Mouse (Mus musculus): ENCODE results near the gene Muc3.
A peak's percentile ranks its signal among the peaks of the same experiment; 100 is the strongest.
"Not testable (repeated sequence)": the region's sequence is repeated elsewhere in the genome, so short reads cannot be mapped to it uniquely, and the experiment has no call there.

The Muc3 gene

GRCm38 (mm10) chr5:137122686-137123193 lies 26.4 kb downstream of the Muc3 start:
- peak; percentile 80 for DNase-seq (ENCODE audit: low read depth, low spot score)

GRCm38 (mm10) chr5:137121280-137121679 lies 27.8 kb downstream of the Muc3 start:
- DNase-seq (ENCODE audit: low read depth, low spot score) = no peak

GRCm38 (mm10) chr5:137118878-137119277 lies 30.2 kb downstream of the Muc3 start:
- DNase-seq (ENCODE audit: low read depth, low spot score) = no peak

GRCm38 (mm10) chr5:137117994-137118393 lies 31.1 kb downstream of the Muc3 start:
- not testable (repeated sequence) for DNase-seq (ENCODE audit: low read depth, low spot score)

GRCm38 (mm10) chr5:137116987-137117386 lies 32.1 kb downstream of the Muc3 start:
- no peak for DNase-seq (ENCODE audit: low read depth, low spot score)

- DNase-seq (ENCODE audit: low read depth, low spot score) = no peak
Measured at GRCm38 (mm10) chr5:137115866-137116847, 33.0 kb downstream of the Muc3 start, which contains the start of gene Trim56. Gene Trim56, minus strand, starts transcription at chr5:137116209.

- no peak for DNase-seq (ENCODE audit: low read depth, low spot score)
Measured at GRCm38 (mm10) chr5:137114891-137115561, 34.1 kb downstream of the Muc3 start.

- DNase-seq (ENCODE audit: low read depth, low spot score) = peak; percentile 58
Measured at GRCm38 (mm10) chr5:137111542-137112408, 37.3 kb downstream of the Muc3 start.

- DNase-seq (ENCODE audit: low read depth, low spot score) = no peak
Measured at GRCm38 (mm10) chr5:137110863-137111262, 38.3 kb downstream of the Muc3 start.

GRCm38 (mm10) chr5:137109941-137110593 lies 39.1 kb downstream of the Muc3 start:
- no peak for DNase-seq (ENCODE audit: low read depth, low spot score)

- DNase-seq (ENCODE audit: low read depth, low spot score) = no peak
Measured at GRCm38 (mm10) chr5:137108111-137108510, 41.0 kb downstream of the Muc3 start.

GRCm38 (mm10) chr5:137107670-137108069 lies 41.5 kb downstream of the Muc3 start:
- DNase-seq (ENCODE audit: low read depth, low spot score) = no peak

GRCm38 (mm10) chr5:137107024-137107423 lies 42.1 kb downstream of the Muc3 start:
- DNase-seq (ENCODE audit: low read depth, low spot score) = peak; percentile 94

GRCm38 (mm10) chr5:137106434-137106833 lies 42.7 kb downstream of the Muc3 start:
- DNase-seq (ENCODE audit: low read depth, low spot score) = no peak

GRCm38 (mm10) chr5:137103969-137104368 lies 45.2 kb downstream of the Muc3 start:
- no peak for DNase-seq (ENCODE audit: low read depth, low spot score)

- peak; percentile 92 for DNase-seq (ENCODE audit: low read depth, low spot score)
Measured at GRCm38 (mm10) chr5:137102575-137103522, 46.3 kb downstream of the Muc3 start.

- DNase-seq (ENCODE audit: low read depth, low spot score) = no peak
Measured at GRCm38 (mm10) chr5:137102078-137102477, 47.0 kb downstream of the Muc3 start.

GRCm38 (mm10) chr5:137100660-137101059 lies 48.5 kb downstream of the Muc3 start:
- peak; percentile 57 for DNase-seq (ENCODE audit: low read depth, low spot score)

- DNase-seq (ENCODE audit: low read depth, low spot score) = no peak
Measured at GRCm38 (mm10) chr5:137098418-137098817, 50.7 kb downstream of the Muc3 start.

GRCm38 (mm10) chr5:137096037-137096436 lies 53.1 kb downstream of the Muc3 start:
- peak; percentile 78 for DNase-seq (ENCODE audit: low read depth, low spot score)
